Mouse (Mus musculus): Measurements from ENCODE around the gene Mrpl1. TPM values are rescaled to one million over a fixed set of nuclear protein-coding genes. Genes with fewer than 3 reads are reported as not detected.

Mrpl1 gene
- total and polyA plus RNA-seq, 3 experiments = 31.3 to 77.6 (median 44.2) TPM

- H3K27me3 ChIP-seq (replicated peaks) = no peaks in the 10 kb centered on the region
- no peak for DNase-seq (ENCODE audit: extremely low read depth)
- H3K79me2 ChIP-seq (replicated peaks; ENCODE audit: control insufficient read depth, extremely low read depth, insufficient read depth, poor library complexity, severe bottlenecking) = no peaks in the 10 kb centered on the region
- H3K9me3 ChIP-seq (replicated peaks; ENCODE audit: low read length) = no peaks in the 10 kb centered on the region
- dilution Hi-C loops (cut with MboI; ENCODE audit: extremely low pct_ligation_motif_present, extremely low pct_unique_long_range_greater_than_20kb, low sequenced_read_pairs) = no loop called here
- in situ Hi-C loops (cut with MboI; ENCODE audit: low pct_ligation_motif_present, low pct_unique_long_range_greater_than_20kb, low sequenced_read_pairs) = no loop called here
- H3K4me1 ChIP-seq (ENCODE audit: control insufficient read depth in 1 of 2, insufficient read depth in 2 of 2) = no peaks in the 10 kb centered on the region
- H3K4me3 ChIP-seq (replicated peaks in 1 of 3; ENCODE audit: low read depth in 2 of 3, low read length in 2 of 3, poor library complexity in 1 of 3) = no peak overlapping the region
- TF ChIP-seq ZMIZ1 (IDR thresholded peaks at IDR 0.05; ENCODE audit: low read depth, low read length) = no peak
- no peak for TF ChIP-seq MYC (IDR thresholded peaks at IDR 0.05; ENCODE audit: low read depth, low read length)
- no peak for TF ChIP-seq MAZ (IDR thresholded peaks at IDR 0.05; ENCODE audit: low read depth, low read length)
- no peak for TF ChIP-seq SMC3 (IDR thresholded peaks at IDR 0.05; ENCODE audit: low read depth, low read length)
- TF ChIP-seq MEF2A (IDR thresholded peaks at IDR 0.05; ENCODE audit: borderline replicate concordance, low read depth, low read length) = no peak
- no peak for TF ChIP-seq NELFE (IDR thresholded peaks at IDR 0.05; ENCODE audit: low read depth, low read length)
- TF ChIP-seq SIN3A (IDR thresholded peaks at IDR 0.05; ENCODE audit: low read length) = no peak
- TF ChIP-seq ZNF384 (IDR thresholded peaks at IDR 0.05; ENCODE audit: low read depth, low read length) = no peak
- no peak for TF ChIP-seq USF2 (conservative IDR thresholded peaks at IDR 0.05; ENCODE audit: low read depth, low read length)
- TF ChIP-seq USF1 (IDR thresholded peaks at IDR 0.05; ENCODE audit: low read depth, low read length) = no peak
- TF ChIP-seq MXI1 (IDR thresholded peaks at IDR 0.05; ENCODE audit: low read depth, low read length) = no peak
- H3K27ac ChIP-seq (ENCODE audit: insufficient read depth, low read depth) = no peak overlapping the region
- no peak overlapping the region for H3K4me2 ChIP-seq (ENCODE audit: insufficient read depth, low read depth, poor library complexity, severe bottlenecking)
- H3K9ac ChIP-seq (ENCODE audit: insufficient read depth, low read depth) = no peak overlapping the region
- H3K36me3 ChIP-seq (replicated peaks in 1 of 2; ENCODE audit: control insufficient read depth in 1 of 2, insufficient read depth in 1 of 2, low read length in 1 of 2) = no peaks in the 10 kb centered on the region
Measured at GRCm38 (mm10) chr5:96271070-96271469, 61.8 kb downstream of the Mrpl1 start.

GRCm38 (mm10) chr5:96305786-96306185 is 96.5 kb downstream of the Mrpl1 start:
- H3K9ac ChIP-seq (ENCODE audit: insufficient read depth, low read depth) = no peak overlapping the region
- dilution Hi-C loops (cut with MboI; ENCODE audit: extremely low pct_ligation_motif_present, extremely low pct_unique_long_range_greater_than_20kb, low sequenced_read_pairs) (no loop called here), in situ Hi-C loops (cut with MboI; ENCODE audit: low pct_ligation_motif_present, low pct_unique_long_range_greater_than_20kb, low sequenced_read_pairs) (loop anchor here (10.0 kb wide), 1 partner anchor 469 kb away; no protein-coding TSS in a partner anchor)
- no peak overlapping the region for H3K4me2 ChIP-seq (ENCODE audit: insufficient read depth, low read depth, poor library complexity, severe bottlenecking)
- no peak for DNase-seq (ENCODE audit: extremely low read depth)
- no peaks in the 10 kb centered on the region for H3K36me3 ChIP-seq (replicated peaks in 1 of 2; ENCODE audit: control insufficient read depth in 1 of 2, insufficient read depth in 1 of 2, low read length in 1 of 2)
- TF ChIP-seq UBTF (IDR thresholded peaks at IDR 0.05; ENCODE audit: low read depth, low read length) = no peak
- TF ChIP-seq MYC (IDR thresholded peaks at IDR 0.05; ENCODE audit: low read depth, low read length) = no peak
- TF ChIP-seq ZC3H11A (IDR thresholded peaks at IDR 0.05; ENCODE audit: low read depth, low read length) = no peak
- no peaks in the 10 kb centered on the region for H3K27me3 ChIP-seq (replicated peaks)
- H3K27ac ChIP-seq (ENCODE audit: insufficient read depth, low read depth) = no peak overlapping the region
- no peaks in the 10 kb centered on the region for H3K79me2 ChIP-seq (replicated peaks; ENCODE audit: control insufficient read depth, extremely low read depth, insufficient read depth, poor library complexity, severe bottlenecking)
- H3K9me3 ChIP-seq (replicated peaks; ENCODE audit: low read length) = no peaks in the 10 kb centered on the region
- no peak overlapping the region for H3K4me3 ChIP-seq (replicated peaks in 1 of 3; ENCODE audit: low read depth in 2 of 3, low read length in 2 of 3, poor library complexity in 1 of 3)
- no peaks in the 10 kb centered on the region for H3K4me1 ChIP-seq (ENCODE audit: control insufficient read depth in 1 of 2, insufficient read depth in 2 of 2)

GRCm38 (mm10) chr5:96306271-96306670 is 97.0 kb downstream of the Mrpl1 start:
- no peak for DNase-seq (ENCODE audit: extremely low read depth)
- in situ Hi-C loops (cut with MboI; ENCODE audit: low pct_ligation_motif_present, low pct_unique_long_range_greater_than_20kb, low sequenced_read_pairs) (loop anchor here (10.0 kb wide), 1 partner anchor 469 kb away; no protein-coding TSS in a partner anchor), dilution Hi-C loops (cut with MboI; ENCODE audit: extremely low pct_ligation_motif_present, extremely low pct_unique_long_range_greater_than_20kb, low sequenced_read_pairs) (no loop called here)
- no peak overlapping the region for H3K9ac ChIP-seq (ENCODE audit: insufficient read depth, low read depth)
- H3K4me1 ChIP-seq (ENCODE audit: control insufficient read depth in 1 of 2, insufficient read depth in 2 of 2) = no peaks in the 10 kb centered on the region
- no peaks in the 10 kb centered on the region for H3K27me3 ChIP-seq (replicated peaks)
- H3K9me3 ChIP-seq (replicated peaks; ENCODE audit: low read length) = no peaks in the 10 kb centered on the region
- H3K4me3 ChIP-seq (replicated peaks in 1 of 3; ENCODE audit: low read depth in 2 of 3, low read length in 2 of 3, poor library complexity in 1 of 3) = no peak overlapping the region
- no peak overlapping the region for H3K4me2 ChIP-seq (ENCODE audit: insufficient read depth, low read depth, poor library complexity, severe bottlenecking)
- TF ChIP-seq JUND (conservative IDR thresholded peaks at IDR 0.05; ENCODE audit: low read depth, low read length) (no peak), JUN (IDR thresholded peaks at IDR 0.05; ENCODE audit: insufficient read depth, low read depth, low read length) (no peak), MAFK (IDR thresholded peaks at IDR 0.05; ENCODE audit: insufficient replicate concordance, low read length) (no peak), KAT2A (IDR thresholded peaks at IDR 0.05; ENCODE audit: insufficient replicate concordance, low read length) (no peak), UBTF (IDR thresholded peaks at IDR 0.05; ENCODE audit: low read depth, low read length) (no peak), E2F4 (IDR thresholded peaks at IDR 0.05; ENCODE audit: insufficient replicate concordance, low read depth, low read length) (no peak), PAX5 (IDR thresholded peaks at IDR 0.05; ENCODE audit: low read length) (no peak), TBP (conservative IDR thresholded peaks at IDR 0.05; ENCODE audit: low read depth, low read length) (no peak), RAD21 (IDR thresholded peaks at IDR 0.05; ENCODE audit: low read depth, low read length) (no peak), CTCF (conservative IDR thresholded peaks at IDR 0.05 in 1 of 2, IDR thresholded peaks at IDR 0.05 in 1 of 2; ENCODE audit: low read depth in 2 of 2, low read length in 2 of 2) (no peak), POLR2A (IDR thresholded peaks at IDR 0.05; ENCODE audit: low read depth, low read length) (no peak), ZKSCAN1 (IDR thresholded peaks at IDR 0.05; ENCODE audit: borderline replicate concordance, low read depth, low read length) (no peak)
- H3K27ac ChIP-seq (ENCODE audit: insufficient read depth, low read depth) = no peak overlapping the region
- no peaks in the 10 kb centered on the region for H3K36me3 ChIP-seq (replicated peaks in 1 of 2; ENCODE audit: control insufficient read depth in 1 of 2, insufficient read depth in 1 of 2, low read length in 1 of 2)
- H3K79me2 ChIP-seq (replicated peaks; ENCODE audit: control insufficient read depth, extremely low read depth, insufficient read depth, poor library complexity, severe bottlenecking) = no peaks in the 10 kb centered on the region
